Mouse (Mus musculus): ENCODE results near the gene Gsc.

Gene Gsc

GRCm38 (mm10) chr12:104472601-104473424 is at the start of gene Gsc:
Gsc (minus strand) TSS chr12:104473330.
- DNase-seq (ENCODE audit: low spot score) = no peak

GRCm38 (mm10) chr12:104519721-104520120 is 46.6 kb upstream of the Gsc start:
- DNase-seq (ENCODE audit: low spot score) = no peak

DNA sequence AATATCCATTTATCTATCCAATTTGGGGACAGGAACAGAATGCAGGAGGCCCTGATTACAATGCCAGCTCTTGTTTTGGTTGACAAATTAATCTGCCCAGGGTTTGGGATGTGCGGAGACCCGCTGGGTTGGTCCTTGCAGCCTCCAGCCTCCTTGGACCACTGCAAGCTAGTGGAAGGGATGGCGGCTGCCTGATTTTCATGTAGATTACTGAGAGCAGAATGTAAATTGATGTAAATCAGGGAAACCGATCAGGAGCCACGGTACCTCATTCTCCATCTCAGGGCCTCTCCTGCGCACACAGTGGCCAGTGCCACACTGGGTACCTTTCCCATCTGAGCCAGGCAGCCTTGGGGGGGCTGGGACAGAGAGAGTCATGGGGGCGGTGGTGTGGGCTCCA is 34.8 kb upstream of the Gsc start:
- no peak for DNase-seq (ENCODE audit: low spot score)

DNA sequence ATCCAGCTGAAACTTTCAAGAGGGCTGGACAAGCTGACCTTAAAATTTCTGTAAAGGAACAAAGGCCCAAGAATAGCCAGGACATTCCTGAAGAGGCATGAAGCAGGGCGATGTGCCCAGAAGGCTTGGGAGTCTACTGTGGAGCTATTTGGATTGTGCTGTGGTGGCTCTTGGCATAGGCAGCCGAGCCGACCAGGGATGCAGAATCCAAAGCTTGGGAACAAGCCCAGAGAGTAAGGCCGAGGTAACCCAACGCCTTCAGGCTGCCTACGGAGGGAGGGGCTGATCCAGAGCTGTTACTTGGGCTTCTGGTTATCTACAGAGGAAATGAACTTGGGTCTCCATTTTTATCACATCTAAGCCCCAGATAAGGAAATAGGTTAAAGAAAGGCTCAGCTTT is 18.9 kb upstream of the Gsc start:
- DNase-seq (ENCODE audit: low spot score) = peak; percentile 60

GRCm38 (mm10) chr12:104486205-104486604 is 13.1 kb upstream of the Gsc start:
- DNase-seq (ENCODE audit: low spot score) = no peak

GRCm38 (mm10) chr12:104485161-104485560 is 12.0 kb upstream of the Gsc start:
- no peak for DNase-seq (ENCODE audit: low spot score)

DNA sequence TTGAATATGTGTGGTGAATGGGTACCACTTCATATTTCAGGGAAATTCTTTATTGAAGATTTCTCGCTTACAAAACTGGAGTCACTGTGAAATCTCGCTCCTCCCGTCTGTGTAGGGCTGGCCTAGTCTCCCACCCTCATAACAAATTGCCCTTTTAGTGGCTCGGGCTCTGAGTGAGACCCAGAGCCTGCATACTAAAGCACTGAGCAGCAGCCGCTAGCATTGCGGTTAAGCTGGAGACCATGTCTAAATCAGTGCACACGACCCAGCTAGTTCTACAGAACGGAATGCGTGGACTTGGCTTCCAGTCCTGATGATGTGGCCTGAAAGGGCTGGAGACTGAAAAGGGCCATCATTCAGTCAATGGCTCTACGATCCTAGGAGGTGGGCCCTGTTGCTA is 7.9 kb upstream of the Gsc start:
- no peak for DNase-seq (ENCODE audit: low spot score)

DNA sequence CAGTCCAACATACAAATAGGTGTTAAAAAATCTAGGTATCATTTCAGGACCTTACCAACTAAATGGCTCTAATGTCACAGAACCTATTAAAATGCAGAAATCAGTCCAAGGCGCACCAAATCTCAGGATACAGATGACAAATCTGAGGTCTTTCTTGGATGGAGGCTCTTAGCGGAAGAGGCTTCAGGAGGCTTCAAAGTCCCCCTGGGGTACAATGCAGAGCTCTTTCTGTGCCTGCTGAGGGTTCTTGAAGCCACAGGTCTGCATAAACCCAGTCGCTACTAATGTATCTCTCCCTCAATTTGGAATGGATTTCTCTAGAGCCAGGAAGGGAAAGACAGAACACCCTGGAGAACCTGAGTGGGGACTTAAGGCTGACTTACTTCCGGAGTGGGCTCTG is 5.1 kb upstream of the Gsc start:
- no peak for DNase-seq (ENCODE audit: low spot score)

- no peak for DNase-seq (ENCODE audit: low spot score)
Measured at GRCm38 (mm10) chr12:104477501-104477900, 4.4 kb upstream of the Gsc start.

DNA sequence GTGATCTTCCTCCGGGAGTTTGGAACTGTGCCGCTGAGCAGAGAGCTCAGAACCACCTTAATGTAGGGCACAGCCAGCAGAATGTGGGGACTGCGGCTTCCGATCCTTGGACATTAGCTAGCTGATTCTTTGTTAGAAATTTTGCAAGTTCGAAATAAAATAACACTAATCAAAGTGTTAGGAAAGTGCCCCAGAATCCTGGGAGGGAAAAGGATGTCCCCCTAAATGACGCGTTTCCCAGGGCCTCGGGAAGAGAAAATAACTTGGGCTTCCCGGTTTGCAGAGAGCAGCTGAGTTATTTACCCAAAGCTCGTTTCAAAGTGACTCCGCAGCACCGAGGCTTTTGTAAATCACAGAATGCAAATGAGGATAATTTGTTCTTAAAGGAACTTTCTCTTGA is 3.9 kb upstream of the Gsc start:
- no peak for DNase-seq (ENCODE audit: low spot score)

DNA sequence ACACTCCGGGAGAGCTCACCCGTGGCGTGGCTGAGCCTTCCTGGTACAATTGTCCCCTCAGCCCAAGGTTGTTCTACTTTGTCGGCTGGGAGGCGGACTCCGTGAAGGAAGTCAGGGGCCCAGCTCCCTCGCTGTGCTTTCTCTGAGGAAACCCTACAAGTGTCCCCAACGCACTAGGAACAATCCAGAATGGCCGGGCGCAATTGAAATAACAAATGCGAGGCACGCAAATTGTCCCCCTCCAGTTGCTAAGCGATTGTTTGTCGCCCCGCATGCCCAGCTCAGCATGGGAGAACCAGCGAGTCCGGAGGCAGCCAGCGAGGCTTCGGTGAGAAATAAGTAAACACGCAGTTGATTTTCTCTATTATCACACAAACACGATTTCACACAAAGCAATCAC is 2.8 kb upstream of the Gsc start:
- no peak for DNase-seq (ENCODE audit: low spot score)

GRCm38 (mm10) chr12:104474881-104475740 is 2.0 kb upstream of the Gsc start:
- no peak for DNase-seq (ENCODE audit: low spot score)

GRCm38 (mm10) chr12:104474191-104474871 is 1.2 kb upstream of the Gsc start:
- no peak for DNase-seq (ENCODE audit: low spot score)

DNA sequence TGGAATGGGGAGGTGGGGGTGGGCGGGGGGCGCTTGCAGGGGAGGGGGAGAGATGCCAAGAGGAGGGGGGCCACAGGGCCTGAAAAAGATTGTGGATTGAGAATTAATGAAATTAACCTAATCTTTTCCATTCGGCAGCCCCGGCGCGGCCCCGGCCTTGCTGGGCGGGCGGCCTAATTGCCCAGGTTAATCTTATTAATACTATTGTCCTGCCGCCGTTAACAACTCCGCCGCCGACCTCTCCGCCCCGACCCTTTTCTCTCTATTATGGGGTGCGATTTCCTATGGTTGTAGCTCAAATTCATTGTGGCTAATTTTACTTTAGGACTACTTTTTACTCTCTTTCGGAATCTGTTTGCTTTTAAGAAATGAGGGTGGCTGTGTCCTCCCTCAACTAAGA is 362 bp upstream of the Gsc start:
- no peak for DNase-seq (ENCODE audit: low spot score)

DNA sequence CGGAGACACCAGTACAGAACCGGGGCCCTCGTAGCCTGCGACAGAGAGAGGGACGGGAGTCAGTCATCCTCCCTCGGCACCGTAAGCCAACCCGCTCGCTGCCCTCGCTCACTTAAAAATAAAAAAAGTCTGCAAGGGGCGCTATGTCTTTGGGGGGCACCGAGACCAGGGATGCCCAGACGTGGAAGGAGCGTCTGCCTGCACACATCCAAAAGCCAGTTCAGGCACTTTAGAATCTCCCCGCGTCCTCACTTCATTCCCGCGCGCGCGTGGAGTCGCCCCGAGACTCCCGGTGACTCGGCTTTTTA is 958 bp downstream of the Gsc start:
- DNase-seq (ENCODE audit: low spot score) = no peak

GRCm38 (mm10) chr12:104471351-104472217 is 1.5 kb downstream of the Gsc start:
- no peak for DNase-seq (ENCODE audit: low spot score)

DNA sequence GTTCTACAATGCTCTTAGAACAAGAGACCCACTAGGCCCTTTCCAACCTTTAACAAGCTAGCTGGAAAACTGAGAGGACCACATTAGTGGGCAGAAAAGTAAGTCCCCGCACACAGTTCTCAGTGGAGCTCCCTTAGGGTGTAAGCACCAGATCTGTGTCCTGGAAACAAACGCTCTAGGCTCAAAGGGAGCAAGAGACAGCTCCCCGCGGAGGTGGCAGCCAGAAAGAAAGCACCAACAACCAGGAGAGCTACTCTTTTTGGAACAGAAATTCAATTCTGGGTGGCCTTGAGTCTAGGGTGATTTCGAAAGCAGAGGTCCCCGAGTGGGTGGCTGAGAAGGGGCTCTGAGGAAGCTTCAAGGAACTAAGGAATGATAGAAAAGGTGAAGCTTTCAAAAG is 2.5 kb downstream of the Gsc start:
- no peak for DNase-seq (ENCODE audit: low spot score)

GRCm38 (mm10) chr12:104468783-104469182 is 4.3 kb downstream of the Gsc start:
- no peak for DNase-seq (ENCODE audit: low spot score)

- DNase-seq (ENCODE audit: low spot score) = no peak
Measured at GRCm38 (mm10) chr12:104467372-104467771, 5.8 kb downstream of the Gsc start.

GRCm38 (mm10) chr12:104466930-104467329 is 6.2 kb downstream of the Gsc start:
- DNase-seq (ENCODE audit: low spot score) = no peak

DNA sequence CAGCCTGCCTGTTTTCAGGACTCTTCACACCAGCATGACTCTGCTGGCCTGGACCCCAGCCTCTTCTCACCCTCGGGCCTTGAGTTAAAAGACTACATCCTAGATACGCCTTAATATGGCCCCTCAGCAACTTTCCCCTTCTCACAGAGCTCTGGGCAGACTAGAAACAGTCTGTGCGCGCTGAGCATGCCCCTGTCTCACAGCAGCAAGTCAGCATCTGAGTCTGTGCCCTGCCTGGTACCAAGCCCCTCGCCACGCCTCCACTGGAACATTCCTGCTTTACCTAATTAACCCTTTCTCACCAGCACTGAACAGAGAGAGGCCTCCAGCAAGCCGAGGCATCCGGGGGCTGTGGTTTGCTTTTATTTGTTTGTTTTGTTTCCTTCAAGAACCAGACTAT is 11.8 kb downstream of the Gsc start:
- DNase-seq (ENCODE audit: low spot score) = no peak

DNA sequence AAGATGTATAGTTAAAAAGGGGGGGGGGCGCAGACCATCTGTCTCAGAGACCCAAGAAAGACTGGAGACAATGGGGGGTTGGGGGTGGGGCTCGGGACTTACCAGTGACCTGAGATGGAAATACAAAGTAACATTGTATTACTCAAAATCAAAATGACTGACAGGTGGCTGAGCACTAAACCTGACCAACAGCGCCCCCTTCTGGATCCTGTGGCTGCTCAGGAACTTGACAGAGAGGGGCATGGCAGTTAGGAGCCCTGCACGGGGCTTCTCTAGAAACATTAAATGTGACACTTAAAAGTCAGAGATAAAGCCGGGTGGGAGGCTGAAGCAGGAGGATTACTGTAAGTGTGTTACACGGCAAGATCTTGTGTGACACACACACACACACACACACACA is 13.8 kb downstream of the Gsc start:
- DNase-seq (ENCODE audit: low spot score) = no peak
